Mouse (Mus musculus) kidney, postnatal 10 days (tissue): ENCODE measurements around the gene Lmod1.

Experiments
- DNase-seq: peaks from one replicate; pipeline ENCODE4 v3.0.0; 2021; ENCODE audit warnings: mixed read lengths

Lmod1 gene

DNA sequence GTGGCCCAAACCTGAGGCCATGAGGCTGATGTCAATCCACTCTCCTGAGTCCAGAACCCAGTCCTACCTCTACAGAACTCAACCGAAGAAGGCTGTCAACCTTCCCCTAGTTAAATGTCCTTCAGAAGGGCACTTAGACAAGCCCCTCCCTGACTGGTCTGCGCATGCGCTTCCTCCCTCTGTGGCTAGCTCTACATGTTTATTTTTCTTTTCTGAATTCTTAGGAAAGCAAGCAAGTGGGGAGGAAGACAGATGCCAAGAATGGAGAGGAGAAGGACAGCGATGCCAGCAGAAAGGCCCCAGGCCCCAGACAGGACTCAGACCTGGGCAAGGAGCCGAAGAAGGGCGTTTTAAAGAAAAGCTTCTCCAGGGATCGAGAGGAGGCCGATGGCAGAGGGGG, 38.8 kb downstream of the Lmod1 start:
- DNase-seq, result no peak

DNA sequence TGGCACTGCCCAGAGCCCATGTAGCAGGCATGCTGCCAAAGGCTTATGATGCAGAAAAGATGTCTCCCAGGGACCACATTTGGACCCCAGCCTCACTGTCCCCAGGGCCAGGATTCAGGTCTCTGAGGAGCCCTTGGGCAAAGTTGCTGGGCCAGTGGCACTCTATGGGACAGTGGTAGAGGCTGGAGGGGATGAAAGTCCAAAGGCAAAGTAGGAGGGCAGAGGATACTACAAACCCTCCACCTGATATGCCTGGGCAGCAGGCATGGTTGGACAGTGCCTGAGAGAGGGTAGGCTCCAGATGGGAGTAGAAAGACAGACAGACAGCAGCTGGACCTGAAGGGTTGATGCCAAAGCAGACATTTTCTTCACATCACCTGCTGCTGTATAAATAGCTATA, 41.8 kb downstream of the Lmod1 start:
- DNase-seq, result no peak

DNA sequence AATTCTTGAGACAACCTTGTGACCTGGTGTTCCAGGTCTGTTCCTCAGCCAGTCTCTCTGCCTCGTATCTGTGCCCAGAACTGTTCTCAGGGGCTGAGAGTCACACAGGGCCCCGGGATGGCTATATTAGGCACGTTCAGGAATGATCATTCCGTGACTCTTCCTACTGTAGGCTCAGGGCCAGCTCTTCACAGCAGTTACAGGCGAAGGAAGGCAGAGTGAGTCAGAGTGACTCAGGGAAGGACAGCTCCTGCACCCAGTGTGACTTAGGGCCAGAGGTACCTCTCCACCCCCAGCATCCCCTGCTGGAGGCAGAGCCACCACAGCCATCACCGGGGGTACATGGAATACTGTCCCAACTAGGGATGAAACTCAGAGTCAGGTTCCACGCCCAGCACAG, 42.4 kb downstream of the Lmod1 start:
- no peak for DNase-seq

DNA sequence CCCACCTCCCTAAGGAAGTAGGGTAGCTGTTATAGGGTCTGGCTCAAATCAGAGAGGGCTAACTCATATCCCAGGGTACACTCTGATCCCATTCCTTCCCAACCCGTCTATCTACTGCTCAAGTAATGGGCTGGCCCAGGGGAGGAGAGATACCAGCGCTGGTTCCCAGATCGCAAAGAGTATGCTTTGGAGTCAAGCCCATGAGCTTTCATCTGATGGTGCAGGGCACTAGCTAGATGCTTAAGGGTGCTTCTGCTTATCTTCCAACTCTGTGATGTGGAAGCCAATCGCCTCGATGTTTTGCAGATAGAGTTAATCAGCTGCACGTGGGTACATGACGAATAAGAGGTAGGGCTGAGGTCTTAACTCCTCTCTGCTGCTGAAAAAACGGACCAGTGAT, 43.0 kb downstream of the Lmod1 start:
- no peak for DNase-seq

DNA sequence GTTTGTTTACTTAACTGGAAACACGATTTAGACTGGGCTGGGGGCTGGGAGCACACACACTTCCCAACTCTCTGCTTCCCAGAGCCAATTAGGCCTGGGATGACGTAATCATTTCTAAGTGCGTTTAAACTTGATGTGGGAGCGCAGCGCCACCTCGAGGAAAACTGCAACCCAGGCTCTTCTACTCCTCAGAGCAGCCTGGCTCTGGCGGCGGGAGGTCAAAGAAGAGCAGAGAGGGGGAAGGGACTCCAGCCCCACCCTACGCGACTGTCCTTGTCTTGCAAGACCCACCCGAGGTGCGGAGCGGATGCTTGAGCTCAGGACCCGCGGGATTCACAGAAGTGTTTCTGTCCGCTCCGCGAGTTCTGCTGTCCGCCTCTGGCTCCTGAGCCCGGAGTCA, 43.6 kb downstream of the Lmod1 start:
- peak; percentile 93 for DNase-seq

DNA sequence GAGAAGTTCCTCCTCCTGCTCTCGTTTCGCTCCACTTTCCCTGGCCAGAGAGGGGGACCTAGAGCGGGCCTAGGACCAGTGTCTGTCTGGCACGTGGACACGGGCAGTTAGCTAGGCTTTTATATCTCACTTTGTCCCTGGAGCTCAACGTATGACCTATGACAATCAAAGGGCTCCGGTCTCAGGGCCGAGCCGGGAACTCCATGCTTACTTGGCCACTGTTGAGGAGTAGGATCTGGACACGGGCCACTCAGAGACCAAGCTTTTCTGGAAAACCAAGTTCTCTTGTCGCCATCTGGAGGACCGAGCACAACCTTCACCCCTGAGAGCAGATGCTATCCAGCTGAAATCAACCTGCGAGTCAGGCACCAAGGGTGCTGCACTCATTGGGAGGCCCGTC, 44.4 kb downstream of the Lmod1 start:
- peak; percentile 81 for DNase-seq

DNA sequence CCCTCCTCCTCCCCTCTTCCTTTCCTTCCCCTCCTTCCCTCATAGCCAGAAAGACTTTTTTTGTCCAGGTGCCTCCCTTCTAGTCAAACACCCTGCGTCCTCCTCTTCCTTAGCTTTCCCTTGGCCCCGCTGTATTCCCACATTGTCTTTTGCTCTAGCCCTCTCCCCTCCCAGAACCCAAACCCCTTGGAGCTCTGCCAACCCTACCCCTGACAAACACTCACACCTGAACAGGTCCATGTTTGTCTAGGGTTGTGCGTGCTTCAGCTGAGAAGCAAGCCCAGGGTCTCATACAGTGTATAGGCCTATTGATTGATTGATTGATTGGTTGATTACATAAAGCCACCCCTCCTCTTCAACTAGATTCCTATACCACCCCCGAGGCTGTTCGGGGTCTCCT, 44.8 kb downstream of the Lmod1 start:
- no peak for DNase-seq

DNA sequence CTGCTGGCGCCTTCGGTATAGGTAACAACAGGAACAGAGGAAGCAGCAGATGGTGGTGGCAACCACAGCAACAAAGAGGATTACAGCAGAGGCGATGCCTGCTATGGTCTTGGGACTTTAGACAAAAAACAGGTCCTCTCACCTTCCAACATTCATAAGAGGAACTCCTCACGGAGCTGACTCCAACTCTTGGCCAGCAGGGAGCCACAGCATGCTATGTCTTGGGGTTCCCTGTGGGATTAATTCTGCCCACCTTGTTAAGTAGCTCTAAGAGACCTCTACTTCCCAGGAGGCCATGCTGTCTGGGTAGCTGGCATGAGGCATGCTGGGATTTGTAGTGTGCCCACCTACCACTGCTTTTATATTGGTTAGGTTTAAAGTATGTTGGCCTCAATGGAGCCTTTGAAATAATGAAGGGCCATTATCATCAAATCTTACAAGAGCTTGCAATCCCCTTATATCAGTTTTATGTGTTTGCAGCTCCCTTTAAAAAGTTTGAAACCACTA, 48.6 kb downstream of the Lmod1 start:
- DNase-seq, result no peak

DNA sequence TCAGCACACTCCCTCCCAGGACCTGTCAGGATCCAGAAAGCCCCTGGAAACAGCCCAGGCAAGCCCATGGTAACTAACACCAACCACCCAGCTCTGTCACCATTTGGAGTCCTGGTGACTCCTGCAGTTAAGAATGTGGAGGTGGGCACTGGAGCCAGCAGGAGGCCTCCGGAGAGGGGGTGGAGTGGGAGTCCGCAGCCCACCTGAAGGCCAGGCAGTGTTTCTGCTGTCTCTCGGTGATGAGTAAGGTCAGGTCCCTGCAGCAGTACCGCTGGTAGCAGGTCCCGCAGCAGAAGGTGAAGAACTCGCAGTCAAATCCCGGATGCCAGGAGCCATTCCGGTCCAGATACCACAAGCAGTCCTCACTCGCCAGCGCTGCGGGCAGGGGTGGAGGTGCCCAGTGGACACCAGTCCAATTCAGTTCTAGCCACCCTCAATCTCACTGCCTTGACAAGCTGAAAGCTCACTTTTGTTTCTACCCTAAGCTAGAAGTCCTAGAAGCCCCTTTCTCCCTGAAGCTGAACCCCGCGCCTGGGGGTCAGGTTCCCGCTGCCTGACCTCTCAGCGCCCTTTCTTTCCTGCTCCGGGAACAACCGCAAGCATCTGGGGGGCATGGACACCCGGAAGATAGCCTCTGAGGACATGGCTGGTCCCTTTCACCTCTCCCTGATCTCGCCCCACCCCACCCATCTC, 49.7 kb downstream of the Lmod1 start:
- DNase-seq, result peak; percentile 51

DNA sequence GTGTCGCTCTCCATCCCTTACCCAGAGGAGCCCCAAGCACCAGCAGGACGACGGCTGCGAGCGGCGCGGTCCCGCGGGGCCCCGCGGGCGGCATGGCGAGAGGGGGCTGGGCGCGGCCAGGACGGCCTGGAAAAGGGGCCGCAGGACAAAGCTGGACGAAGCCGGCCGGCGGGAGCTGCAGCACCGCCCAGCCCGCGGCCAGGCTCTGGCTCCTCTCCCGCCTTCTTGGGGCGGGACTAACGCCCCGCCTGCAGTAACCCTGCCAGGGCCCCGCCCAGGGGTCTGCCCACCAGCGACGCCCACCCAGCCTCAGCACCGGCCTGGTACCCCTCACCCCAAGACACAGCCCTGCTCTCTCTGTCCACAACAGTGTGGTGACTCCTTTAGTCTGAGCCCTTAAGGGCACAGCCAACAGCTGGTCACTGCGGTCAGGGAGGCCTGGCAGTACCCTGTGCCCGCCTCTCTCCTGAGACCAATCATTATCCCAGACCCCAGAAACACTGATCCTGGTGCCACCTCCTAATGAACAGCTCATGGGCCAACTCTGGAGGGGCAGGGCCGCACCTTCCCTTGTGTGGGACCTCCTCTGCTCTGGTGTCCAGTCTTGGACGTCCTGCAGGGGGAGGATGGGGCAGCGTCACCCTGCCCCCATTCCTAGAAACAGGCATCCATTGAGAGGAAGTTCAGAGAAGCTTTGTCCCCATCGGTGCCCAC, 50.4 kb downstream of the Lmod1 start, which contains the start of gene Shisa4:
Gene Shisa4 (minus strand): TSS at position 370 of the 714 bp plus-strand sequence.
- peak; percentile 90 for DNase-seq

DNA sequence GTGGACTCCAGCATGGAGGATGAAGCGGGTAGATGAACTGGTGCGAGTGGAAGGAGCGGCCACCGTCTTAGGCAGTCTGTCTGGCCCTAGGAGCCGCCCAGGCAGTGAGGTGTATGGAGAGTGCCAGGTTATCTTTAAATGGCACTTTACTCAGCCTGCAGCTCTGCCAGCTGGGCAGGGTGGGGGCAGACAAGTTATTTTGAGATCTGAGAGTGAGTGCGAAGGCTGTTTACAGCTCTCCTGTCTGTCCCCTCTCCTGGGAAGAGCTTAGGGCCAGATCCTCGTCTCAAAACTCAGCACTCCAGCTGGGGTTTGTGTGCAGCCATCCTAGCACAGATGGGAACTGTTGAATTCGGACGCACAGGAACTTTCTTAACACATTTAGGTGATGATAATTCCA, 54.0 kb downstream of the Lmod1 start:
- DNase-seq, result no peak

DNA sequence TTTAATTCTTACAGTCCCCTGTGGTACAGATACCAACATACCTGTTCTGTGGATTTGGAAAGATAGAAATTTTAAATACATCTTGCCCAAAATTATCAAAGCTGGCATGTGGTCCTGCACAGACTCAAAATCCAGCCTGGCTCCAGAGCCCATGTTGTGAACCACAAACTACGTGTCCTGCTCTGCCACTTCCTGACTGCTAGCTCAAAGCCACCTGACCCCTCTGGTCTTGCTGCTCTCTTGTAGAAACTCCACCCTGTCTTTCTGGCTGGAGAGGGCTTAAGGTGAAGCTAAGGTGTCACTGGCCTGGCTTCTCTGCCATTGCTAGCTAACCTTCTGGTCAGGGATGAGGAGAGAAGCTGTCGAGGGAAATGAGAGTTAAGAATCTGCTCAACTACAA, 54.4 kb downstream of the Lmod1 start:
- DNase-seq, result no peak

DNA sequence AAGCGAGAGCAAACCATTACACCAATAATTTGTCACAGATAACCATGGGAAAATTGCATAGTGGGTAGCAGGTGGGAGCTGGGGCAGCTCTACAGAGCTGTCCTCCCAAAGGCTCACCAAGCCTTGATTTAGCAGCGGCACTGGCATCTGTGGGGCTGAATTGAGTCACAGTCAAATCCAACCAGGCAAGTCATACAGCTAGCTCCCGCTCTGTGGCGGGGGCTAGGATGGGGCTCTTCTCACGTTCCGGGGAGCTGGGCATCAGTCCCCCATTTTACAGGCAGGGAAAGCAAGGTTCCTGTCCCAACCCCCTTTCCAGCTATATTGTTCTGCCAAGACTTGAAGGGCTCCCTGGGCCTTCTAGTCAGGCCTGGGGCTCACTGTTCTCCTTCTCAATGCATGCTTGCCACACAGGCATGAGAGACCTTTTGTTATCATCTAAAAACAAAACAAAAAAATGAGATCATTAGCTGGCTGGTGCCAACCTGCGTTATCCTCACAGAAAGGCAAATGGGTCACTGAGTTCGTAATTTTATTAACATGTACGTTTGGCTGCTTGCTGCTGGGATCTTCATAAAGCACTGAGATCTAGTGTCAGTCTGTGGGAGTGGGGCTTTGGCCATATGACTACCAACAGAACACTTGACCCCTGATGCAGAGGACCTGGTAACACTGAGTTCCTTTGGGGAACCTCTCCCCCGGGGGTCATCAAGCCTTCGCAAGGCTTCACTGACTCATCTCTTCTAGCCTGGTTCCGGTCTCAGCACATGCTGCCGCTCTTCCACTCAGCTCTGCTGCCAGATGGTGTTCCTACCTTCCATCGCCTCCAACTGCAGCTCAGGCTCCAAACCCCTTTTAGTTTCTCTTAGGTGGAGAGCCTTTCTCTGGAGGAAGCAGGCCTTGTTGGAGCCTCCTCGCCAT, 55.7 kb downstream of the Lmod1 start:
- no peak for DNase-seq

DNA sequence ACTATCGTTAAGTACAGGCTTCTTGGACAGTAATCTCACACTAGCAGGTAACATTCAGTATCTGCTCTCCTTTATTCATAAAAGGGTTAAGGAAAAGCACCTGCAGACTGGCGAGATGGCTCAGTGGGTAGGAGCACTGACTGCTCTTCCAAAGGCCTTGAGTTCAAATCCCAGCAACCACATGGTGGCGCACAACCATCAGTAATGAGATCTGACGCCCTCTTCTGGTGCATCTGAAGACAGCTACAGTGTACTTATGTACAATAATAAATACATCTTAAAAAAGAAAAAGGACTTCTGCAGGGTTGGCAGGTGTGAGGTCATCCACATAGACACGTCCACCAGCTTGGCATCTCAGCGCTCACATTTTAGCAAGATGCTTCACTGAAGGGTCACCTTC, 57.0 kb downstream of the Lmod1 start:
- DNase-seq, result peak; percentile 51

DNA sequence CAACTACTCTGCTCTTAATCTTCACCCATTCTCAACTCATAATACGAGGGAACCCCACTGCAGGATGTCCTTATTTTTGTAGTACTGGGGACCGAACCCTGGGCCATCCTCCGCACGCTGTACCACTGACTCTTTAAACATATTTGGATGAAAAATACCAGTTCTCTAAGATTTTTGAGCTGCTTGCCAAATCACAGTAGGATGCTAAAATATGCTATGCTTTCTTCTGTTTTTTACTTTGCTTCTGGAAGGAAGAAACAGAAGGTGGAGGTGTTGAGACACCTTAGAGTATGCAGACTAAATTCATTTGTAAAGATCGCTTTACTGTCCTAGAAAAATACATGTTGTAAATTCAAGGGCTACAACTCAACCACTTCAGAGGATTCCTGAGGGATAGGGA, 59.6 kb downstream of the Lmod1 start:
- DNase-seq, result no peak

DNA sequence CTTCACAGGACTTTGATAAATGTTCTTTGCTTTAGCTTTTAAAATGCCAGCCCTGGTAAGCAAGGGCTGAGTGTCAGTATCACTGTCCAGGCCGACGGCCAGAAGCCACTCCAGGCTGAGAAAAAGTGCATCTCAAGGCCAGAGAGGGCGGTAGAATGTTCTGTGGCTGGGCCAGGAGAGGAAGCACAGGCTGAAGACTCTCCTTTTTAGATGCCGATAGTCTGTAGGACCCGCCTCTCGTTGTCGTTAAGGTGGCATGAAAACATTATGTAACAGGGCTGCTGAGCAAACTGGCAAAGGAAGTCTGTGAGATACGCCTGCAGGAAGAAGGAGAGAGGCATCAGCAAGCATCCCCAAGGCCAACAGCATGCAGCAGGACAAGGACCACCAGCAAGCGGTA, 60.6 kb downstream of the Lmod1 start:
- no peak for DNase-seq

DNA sequence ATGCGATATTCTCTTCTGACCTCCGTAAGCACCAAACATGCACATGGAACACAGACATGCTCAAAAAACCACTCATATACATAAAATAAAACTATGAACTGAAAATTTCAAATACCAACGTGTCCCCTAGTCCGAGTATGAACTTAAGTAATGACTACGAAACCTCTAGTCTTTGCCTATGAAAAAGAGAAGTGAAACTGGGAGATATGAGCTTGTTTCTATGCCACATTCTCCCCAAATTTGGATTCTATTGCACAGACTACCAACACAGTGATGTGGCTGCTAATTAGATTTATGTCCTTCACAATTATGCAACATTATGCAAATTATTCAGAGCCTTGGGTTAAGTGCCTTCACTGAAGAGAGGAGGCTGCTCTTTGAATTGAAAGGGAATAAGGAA, 74.9 kb downstream of the Lmod1 start:
- DNase-seq, result no peak

DNA sequence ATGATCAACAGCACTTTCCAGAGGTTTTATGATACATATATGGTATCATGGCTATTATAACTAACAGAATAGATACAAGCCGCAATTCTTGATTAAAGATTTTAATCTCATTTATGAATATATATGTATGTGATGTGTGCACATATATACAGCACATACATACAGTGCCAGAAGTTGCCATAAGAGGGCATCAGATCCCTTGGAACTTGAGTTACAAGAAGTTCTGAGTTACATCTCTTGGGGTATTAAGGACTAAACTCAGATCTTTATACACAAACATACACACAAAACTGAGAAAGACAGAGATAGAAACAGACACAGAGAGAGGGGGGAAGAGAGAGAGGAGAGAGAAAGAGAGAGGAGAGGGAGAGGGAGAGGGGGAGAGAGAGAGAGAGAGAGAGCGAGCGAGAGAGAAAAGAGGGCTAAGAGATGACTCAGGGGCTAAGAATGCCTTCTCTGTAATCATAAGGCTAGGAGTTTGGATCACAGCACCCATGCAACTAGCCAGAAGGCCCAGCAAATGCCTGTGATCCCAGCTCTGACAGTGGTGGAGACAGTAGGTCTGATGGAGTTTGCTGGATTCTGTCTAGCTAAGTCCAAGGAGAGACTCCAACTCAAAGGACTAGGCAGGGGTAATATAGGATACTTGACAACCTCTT, 77.0 kb downstream of the Lmod1 start:
- peak; percentile 30 for DNase-seq

DNA sequence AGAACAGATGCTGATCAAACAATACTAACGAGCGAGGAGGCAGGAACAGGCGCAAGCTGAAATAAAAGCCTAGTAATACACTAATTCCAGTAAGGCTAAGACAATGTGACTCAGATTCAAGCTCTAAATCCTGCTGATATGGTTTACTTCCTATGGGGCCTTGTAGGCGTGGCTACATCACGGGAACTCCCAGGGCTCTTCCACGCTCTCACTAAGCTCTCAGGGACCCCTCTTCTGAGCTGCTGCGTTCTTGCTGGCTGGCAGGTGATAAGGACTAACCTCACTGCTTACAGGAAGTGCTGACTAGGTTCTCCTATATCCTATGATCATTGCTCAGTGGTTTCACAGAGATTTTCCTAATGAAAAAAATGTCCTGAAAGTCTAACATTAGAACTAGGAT, 80.7 kb downstream of the Lmod1 start:
- no peak for DNase-seq

DNA sequence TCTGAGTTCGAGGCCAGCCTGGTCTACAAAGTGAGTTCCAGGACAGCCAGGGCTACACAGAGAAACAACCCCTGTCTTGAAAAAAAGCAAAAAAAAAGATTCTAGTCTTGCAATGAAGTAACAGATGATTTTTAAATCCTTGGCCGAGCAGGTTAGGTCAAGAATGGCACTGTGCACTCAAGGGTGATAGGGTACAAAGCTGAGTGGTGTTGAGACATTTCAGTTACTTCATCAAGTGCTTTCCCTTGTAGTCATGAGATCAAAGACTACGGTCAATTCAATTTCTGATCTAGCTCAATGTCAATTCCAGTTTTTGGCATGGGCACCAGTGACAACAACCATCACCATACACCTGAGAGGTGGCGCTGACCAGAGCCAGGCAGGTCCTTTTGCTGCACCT, 84.4 kb downstream of the Lmod1 start:
- no peak for DNase-seq

DNA sequence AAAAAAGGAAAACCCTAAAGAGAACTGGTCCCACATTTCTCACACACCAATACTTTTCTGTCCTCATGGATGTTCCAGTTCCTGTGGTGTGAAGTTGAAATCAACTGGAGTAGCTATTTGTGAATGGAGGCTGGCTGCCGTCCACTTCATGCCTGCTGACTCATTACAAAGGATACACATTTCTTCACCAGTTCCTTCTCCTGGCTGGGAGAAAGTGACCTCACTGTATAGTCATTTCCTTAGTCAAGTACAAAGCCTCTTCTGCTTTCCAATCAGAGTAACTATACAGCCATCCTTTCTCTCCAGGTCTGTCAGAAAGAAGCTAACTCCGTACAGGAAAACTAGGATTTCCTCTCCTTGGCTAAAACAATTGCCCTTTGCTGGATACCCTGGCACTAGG, 86.4 kb downstream of the Lmod1 start:
- peak; percentile 71 for DNase-seq

DNA sequence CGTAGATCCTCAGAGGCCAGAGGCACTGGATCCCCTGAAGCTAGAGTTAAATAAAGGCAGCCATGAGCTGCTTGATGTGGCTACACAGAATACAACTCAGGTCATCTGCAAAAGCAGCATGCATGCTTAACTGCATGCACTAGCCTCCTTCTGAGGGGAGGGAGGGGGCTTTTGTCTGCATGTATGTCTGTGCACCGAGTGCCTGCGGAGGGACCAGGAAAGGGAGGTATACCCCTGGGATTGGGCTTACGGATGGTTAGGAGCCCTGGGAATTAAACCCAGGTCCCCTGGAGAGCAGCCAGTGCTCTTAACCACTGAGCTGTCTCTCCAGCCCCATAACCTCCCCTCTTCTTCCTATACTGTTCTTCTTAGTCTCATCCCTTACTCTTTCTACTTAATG, 87.5 kb downstream of the Lmod1 start:
- no peak for DNase-seq

DNA sequence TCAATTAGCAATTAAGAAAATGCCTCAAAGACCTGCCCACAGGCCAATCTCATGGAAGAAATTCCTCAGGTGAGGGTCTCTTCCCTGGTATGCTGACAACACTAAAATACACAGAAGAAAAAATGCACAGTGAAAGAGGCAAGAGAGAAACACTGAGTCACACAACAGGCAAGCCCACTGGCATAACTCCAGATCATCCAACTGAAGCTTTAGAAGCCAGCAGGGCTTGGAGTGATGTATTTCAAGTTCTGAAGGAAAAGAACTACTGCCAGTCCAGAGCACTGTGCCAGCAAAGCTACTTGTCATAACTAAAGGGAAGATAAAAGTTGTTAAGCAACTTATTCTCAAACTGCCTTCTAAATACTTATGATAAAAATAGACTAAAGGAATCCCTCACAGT, 89.4 kb downstream of the Lmod1 start:
- DNase-seq, result no peak
